Mouse (Mus musculus) testis, adult 2 months (tissue): ENCODE measurements around the gene Thsd7a.

ENCODE experiments used
- CTCF ChIP-seq: fragments of 200-500 bp; IDR thresholded peaks from 2 replicates; pipeline ENCODE4 v1.5.1; 2012; ENCODE audit warnings: low read depth, mild to moderate bottlenecking, inconsistent platforms, low read length, moderate library complexity; ENCODE audit not compliant: control insufficient read depth, insufficient read depth, insufficient replicate concordance
- POLR2A ChIP-seq: fragments of 200-500 bp; IDR thresholded peaks from 2 replicates; pipeline ENCODE4 v1.6.1; 2012; ENCODE audit warnings: low read depth, mild to moderate bottlenecking, inconsistent platforms, low read length, moderate library complexity; ENCODE audit not compliant: control insufficient read depth

DNA sequence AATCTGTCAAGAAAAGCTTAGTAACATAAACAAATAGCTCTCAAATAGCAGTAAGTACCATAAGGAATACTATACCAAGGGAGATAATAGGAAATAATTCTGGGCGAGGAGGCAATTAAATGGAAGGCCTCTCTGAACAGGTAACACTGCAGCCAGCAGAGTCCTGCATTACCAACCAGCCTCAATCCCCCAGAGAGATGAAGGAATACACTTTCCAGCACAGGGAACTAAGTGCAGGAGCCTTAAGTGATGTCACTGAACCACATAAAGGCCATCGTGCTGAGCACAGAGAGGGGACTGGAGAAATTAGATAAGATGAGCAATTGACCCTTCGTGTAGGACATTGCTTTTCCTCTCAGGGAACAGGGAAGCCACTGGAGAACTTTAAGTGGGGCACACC lies 36.6 kb downstream of the Thsd7a start:
- TF ChIP-seq CTCF (no peak), POLR2A (no peak)
